Mouse (Mus musculus) testis, adult 2 months (tissue): ENCODE data around the gene Olfr1459.

Experiments
- CTCF ChIP-seq: fragments of 200-500 bp; IDR thresholded peaks from 2 replicates; pipeline ENCODE4 v1.5.1; 2012; ENCODE audit warnings: low read depth, mild to moderate bottlenecking, inconsistent platforms, low read length, moderate library complexity; ENCODE audit not compliant: control insufficient read depth, insufficient read depth, insufficient replicate concordance
- POLR2A ChIP-seq: fragments of 200-500 bp; IDR thresholded peaks from 2 replicates; pipeline ENCODE4 v1.6.1; 2012; ENCODE audit warnings: low read depth, mild to moderate bottlenecking, inconsistent platforms, low read length, moderate library complexity; ENCODE audit not compliant: control insufficient read depth

- TF ChIP-seq CTCF (no peak), POLR2A (no peak)
These were observed 36.1 kb upstream of the Olfr1459 start, which contains the start of gene Olfr1462 for GRCm38 (mm10) chr19:13185434-13185833.
